Mouse (Mus musculus): ENCODE measurements around the gene Ppp1r12b. TPM values are rescaled to one million over a fixed set of nuclear protein-coding genes. Genes with fewer than 3 reads are reported as not detected.
A peak's percentile ranks its signal among the peaks of the same experiment; 100 is the strongest.

Gene Ppp1r12b
- polyA plus RNA-seq, 1 experiment = 17.8 TPM

DNA sequence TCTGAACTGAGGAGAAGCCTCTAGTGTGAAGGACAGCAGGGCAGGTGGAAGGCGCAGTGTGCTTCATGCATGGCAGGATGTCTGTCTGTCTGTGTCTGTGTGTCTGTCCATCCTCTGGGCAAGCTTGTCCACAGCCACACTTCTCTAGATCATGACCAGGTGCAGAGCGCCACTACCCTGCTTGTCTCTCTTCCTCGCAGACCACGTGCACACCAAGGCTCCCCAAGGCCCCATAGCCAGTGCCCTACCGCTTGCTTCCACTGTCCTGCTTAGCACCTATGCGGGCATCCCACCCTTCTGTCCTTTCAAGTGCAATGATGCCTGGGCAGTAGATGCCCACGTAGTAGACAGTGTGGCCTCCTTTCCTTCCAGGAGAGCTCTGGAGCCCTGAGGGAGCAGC, 229.3 kb downstream of the Ppp1r12b start:
- WGBS = 80% methylated on average over 7 of the region's 7 CpGs
- TF ChIP-seq CTCF (IDR thresholded peaks at IDR 0.05; ENCODE audit: control insufficient read depth, insufficient read depth, low read length) (no peak), POLR2A (IDR thresholded peaks at IDR 0.05; ENCODE audit: borderline replicate concordance, control insufficient read depth, low read depth, low read length) (no peak)
- no peak overlapping the region for H3K27ac ChIP-seq (ENCODE audit: control insufficient read depth, insufficient read depth, low read depth, low read length, poor library complexity)
- no peak overlapping the region for H3K4me3 ChIP-seq (replicated peaks; ENCODE audit: control insufficient read depth, low read depth, low read length)
- H3K4me1 ChIP-seq (ENCODE audit: control insufficient read depth, insufficient read depth, low read length) = no peaks in the 10 kb centered on the region

DNA sequence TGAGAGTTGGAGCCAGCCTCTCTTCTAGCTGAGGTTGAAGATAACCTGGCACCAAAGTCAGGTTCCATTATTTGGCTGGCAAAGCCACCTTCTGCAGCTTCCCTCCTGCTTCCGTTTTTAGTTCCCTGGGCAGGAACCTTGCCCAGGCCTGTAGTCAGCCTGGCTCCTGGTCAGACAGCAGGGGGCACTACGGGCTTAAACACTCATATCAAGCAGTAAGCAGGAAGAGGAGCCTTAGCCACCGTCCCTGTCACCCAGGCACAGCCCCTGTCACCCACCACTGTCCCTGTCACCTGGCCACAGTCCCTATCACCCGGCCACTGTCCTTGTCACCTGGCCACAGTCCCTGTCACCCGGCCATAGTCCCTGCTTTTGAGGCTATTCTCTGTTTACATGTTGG, 230.5 kb downstream of the Ppp1r12b start:
- 26% methylated on average over 5 of the region's 5 CpGs for WGBS
- TF ChIP-seq POLR2A (IDR thresholded peaks at IDR 0.05; ENCODE audit: borderline replicate concordance, control insufficient read depth, low read depth, low read length) (no peak), CTCF (IDR thresholded peaks at IDR 0.05; ENCODE audit: control insufficient read depth, insufficient read depth, low read length) (peak; percentile 54; the same call in 1 of the 2 replicates)
- Histone ChIP-seq H3K4me3 (replicated peaks; ENCODE audit: control insufficient read depth, low read depth, low read length) (no peak overlapping the region), H3K27ac (ENCODE audit: control insufficient read depth, insufficient read depth, low read depth, low read length, poor library complexity) (no peak overlapping the region), H3K4me1 (ENCODE audit: control insufficient read depth, insufficient read depth, low read length) (no peaks in the 10 kb centered on the region)

DNA sequence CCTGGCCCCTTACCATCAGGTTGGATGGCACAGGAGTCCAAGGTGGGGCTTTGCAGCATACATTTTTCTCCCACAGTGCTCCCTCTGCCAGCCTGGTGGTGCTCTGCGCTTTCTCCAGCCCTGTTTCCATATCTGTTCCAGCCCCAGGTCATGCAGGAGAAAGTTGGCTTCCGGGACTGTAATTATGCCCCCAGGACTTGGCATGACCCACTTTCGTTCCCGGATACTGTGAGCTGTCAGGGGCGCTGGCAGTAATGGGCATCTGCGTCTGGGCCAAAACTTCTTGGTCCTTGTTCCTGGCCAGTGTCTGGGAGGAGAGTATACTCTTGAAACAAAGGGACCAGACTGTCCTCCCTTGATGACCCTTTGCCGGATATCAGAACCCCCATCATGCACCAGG, 232.9 kb downstream of the Ppp1r12b start:
- no peaks in the 10 kb centered on the region; the same call in 1 of the 2 replicates for H3K4me1 ChIP-seq (ENCODE audit: control insufficient read depth, insufficient read depth, low read length)
- no peak overlapping the region for H3K4me3 ChIP-seq (replicated peaks; ENCODE audit: control insufficient read depth, low read depth, low read length)
- WGBS = 86% methylated on average over 7 of the region's 7 CpGs

DNA sequence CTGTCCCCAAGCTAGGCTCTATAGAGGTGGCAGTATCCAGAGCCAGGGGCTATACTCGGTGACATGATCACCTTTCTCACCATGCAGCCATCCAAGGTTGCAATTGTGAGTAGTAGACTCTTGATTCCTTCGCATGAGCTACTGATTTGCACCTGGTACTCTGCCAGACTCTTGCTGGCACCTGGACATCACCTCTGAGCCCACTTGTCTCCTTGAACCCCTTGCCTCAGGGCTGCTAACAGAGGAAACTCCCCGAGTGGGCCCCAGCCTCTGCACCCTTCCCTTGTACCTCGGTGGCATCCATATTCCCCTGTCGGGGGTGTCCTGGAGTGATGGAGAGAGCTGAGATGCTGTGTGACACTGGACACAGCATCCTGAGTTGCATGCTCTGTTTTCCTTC, 234.3 kb downstream of the Ppp1r12b start:
- Histone ChIP-seq H3K4me3 (replicated peaks; ENCODE audit: control insufficient read depth, low read depth, low read length) (no peak overlapping the region), H3K4me1 (ENCODE audit: control insufficient read depth, insufficient read depth, low read length) (no peaks in the 10 kb centered on the region; the same call in 1 of the 2 replicates), H3K27ac (ENCODE audit: control insufficient read depth, insufficient read depth, low read depth, low read length, poor library complexity) (no peak overlapping the region)
- TF ChIP-seq CTCF (IDR thresholded peaks at IDR 0.05; ENCODE audit: control insufficient read depth, insufficient read depth, low read length) (no peak), POLR2A (IDR thresholded peaks at IDR 0.05; ENCODE audit: borderline replicate concordance, control insufficient read depth, low read depth, low read length) (no peak)
- 70% methylated on average over 5 of the region's 5 CpGs for WGBS

More for the DNA sequence above, 232.9 kb downstream of the Ppp1r12b start:
- H3K27ac ChIP-seq (ENCODE audit: control insufficient read depth, insufficient read depth, low read depth, low read length, poor library complexity) = no peak overlapping the region
- TF ChIP-seq CTCF (IDR thresholded peaks at IDR 0.05; ENCODE audit: control insufficient read depth, insufficient read depth, low read length) = no peak
- TF ChIP-seq POLR2A (IDR thresholded peaks at IDR 0.05; ENCODE audit: borderline replicate concordance, control insufficient read depth, low read depth, low read length) = no peak

DNA sequence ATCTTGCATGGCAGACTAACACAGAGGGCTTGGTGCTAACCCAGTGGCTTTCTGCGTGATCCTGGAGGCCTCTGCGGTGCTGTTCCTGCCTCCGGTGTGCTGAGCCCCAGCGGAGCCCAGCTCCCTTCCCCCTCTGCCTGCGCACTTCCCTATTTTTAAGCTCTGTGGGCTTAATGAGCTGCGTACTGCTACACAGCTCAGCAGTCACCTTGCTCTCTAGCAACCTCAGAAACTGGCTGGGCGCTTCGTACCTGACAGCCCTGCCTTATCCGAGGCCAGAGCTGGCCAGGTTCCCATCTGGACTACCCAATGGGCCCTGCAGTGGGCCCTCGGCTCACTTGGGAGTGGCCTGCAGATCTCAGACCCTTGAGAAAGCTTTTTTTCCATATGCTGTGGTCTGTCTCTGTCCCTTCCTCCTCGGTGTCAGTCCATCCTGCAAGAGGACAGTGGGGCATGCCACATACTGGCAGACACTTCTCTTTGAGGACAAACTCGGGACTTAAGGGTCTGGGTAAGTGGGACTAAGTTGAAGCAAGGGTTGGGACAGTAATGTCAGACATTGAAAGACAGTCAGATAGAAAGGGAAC, 235.9 kb downstream of the Ppp1r12b start:
- 5% methylated on average over 12 of the region's 12 CpGs for WGBS
- no peak overlapping the region for H3K27ac ChIP-seq (ENCODE audit: control insufficient read depth, insufficient read depth, low read depth, low read length, poor library complexity)
- no peak for TF ChIP-seq POLR2A (IDR thresholded peaks at IDR 0.05; ENCODE audit: borderline replicate concordance, control insufficient read depth, low read depth, low read length)
- TF ChIP-seq CTCF (IDR thresholded peaks at IDR 0.05; ENCODE audit: control insufficient read depth, insufficient read depth, low read length) = no peak
- H3K4me3 ChIP-seq (replicated peaks; ENCODE audit: control insufficient read depth, low read depth, low read length) = no peak overlapping the region
- no peaks in the 10 kb centered on the region; the same call in 1 of the 2 replicates for H3K4me1 ChIP-seq (ENCODE audit: control insufficient read depth, insufficient read depth, low read length)

DNA sequence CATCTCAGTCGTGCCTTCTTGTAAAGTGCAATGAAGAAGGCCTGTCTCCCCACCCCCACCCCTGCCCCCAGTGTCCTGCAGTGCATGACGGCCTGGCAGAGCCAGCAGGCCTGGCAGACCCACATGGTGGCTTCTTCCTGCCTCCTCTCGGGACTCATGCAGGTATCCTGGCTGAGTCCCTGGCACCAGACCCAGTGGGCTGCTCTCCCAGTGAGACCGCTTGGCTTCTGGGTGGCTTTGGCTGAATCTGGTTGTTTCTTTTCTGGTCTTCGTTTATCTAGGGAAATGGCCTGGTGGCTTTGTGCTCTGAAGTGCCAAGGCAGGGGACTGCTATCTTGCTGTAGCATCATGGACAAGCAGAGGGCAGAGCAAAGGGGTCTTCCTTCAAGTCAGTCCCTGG, 240.7 kb downstream of the Ppp1r12b start:
- Histone ChIP-seq H3K4me1 (ENCODE audit: control insufficient read depth, insufficient read depth, low read length) (no peaks in the 10 kb centered on the region; the same call in 1 of the 2 replicates), H3K4me3 (replicated peaks; ENCODE audit: control insufficient read depth, low read depth, low read length) (no peak overlapping the region), H3K27ac (ENCODE audit: control insufficient read depth, insufficient read depth, low read depth, low read length, poor library complexity) (no peak overlapping the region)
- no peak for TF ChIP-seq POLR2A (IDR thresholded peaks at IDR 0.05; ENCODE audit: borderline replicate concordance, control insufficient read depth, low read depth, low read length)
- TF ChIP-seq CTCF (IDR thresholded peaks at IDR 0.05; ENCODE audit: control insufficient read depth, insufficient read depth, low read length) = no peak
- 73% methylated on average over 5 of the region's 5 CpGs for WGBS

DNA sequence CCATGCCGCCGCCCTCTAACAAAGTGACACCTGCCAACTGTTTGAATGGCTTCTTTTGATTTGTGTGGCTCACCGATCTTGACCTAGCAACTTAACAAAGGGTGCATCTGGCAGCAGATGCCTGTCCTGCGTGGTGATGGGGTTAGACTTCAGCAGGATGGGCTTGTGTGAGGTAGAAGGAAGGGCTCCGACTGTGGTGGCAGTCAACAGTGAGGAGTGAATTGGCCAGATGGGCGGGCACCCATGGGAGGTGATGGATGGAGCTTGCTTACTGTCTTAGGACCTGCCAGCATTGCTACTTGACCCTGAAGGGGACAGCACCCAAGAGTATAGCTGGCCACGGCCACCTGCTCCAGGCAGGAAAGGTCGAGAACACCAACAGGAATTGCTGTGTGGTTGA, 241.6 kb downstream of the Ppp1r12b start:
- no peaks in the 10 kb centered on the region for H3K4me1 ChIP-seq (ENCODE audit: control insufficient read depth, insufficient read depth, low read length)
- 77% methylated on average over 8 of the region's 8 CpGs for WGBS
- no peak overlapping the region for H3K4me3 ChIP-seq (replicated peaks; ENCODE audit: control insufficient read depth, low read depth, low read length)
- no peak overlapping the region for H3K27ac ChIP-seq (ENCODE audit: control insufficient read depth, insufficient read depth, low read depth, low read length, poor library complexity)
- TF ChIP-seq CTCF (IDR thresholded peaks at IDR 0.05; ENCODE audit: control insufficient read depth, insufficient read depth, low read length) (no peak), POLR2A (IDR thresholded peaks at IDR 0.05; ENCODE audit: borderline replicate concordance, control insufficient read depth, low read depth, low read length) (no peak)

DNA sequence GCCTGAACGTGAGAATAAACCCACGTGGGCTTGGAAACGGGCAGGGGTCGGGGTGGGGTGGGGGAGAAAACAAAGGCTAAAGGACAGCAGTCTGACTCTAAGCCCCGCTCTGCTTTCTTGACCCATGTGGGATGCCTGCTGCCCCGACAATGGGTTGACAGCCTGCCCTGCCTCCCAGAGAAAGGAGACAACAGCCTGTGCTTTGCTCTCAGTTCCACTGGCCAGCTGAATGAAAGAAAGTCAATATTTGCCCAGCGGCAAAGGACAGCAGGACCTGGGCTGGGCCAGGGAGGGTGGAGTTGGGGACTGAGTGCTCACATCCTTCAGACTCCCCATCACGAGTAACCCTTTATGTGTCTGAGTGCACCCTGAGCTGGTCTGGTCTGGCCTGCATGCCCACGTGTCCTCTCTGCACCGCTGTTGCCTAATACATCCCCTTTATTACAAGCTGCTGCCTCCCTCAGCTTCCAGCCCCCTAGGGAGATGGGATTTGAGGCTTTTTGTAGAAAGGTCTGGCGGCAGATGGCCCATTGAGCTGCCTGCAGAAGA, 242.2 kb downstream of the Ppp1r12b start:
- Histone ChIP-seq H3K4me1 (ENCODE audit: control insufficient read depth, insufficient read depth, low read length) (no peaks in the 10 kb centered on the region), H3K4me3 (replicated peaks; ENCODE audit: control insufficient read depth, low read depth, low read length) (no peak overlapping the region), H3K27ac (ENCODE audit: control insufficient read depth, insufficient read depth, low read depth, low read length, poor library complexity) (no peak overlapping the region)
- WGBS = 72% methylated on average over 11 of the region's 11 CpGs
- TF ChIP-seq POLR2A (IDR thresholded peaks at IDR 0.05; ENCODE audit: borderline replicate concordance, control insufficient read depth, low read depth, low read length) (no peak), CTCF (IDR thresholded peaks at IDR 0.05; ENCODE audit: control insufficient read depth, insufficient read depth, low read length) (no peak)

Measured in bone marrow, adult 2 months (tissue).